Mouse (Mus musculus) heart, postnatal 0 days (tissue): ENCODE data around the gene Khdc1b. TPM values are rescaled to one million over a fixed set of nuclear protein-coding genes. Genes with fewer than 3 reads are reported as not detected.
"Not testable (repeated sequence)": the region's sequence is repeated elsewhere in the genome, so short reads cannot be mapped to it uniquely, and the experiment has no call there.

Source experiments
- ATAC-seq: fragments of 200-750 bp; cut with Nextera tagmentation; 2 replicates; pipeline ENCODE4 v1.8.0; 2017; ENCODE audit warnings: low read depth, moderate number of reproducible peaks, moderate library complexity; ENCODE audit not compliant: insufficient read depth
- DNase-seq: peaks from one replicate; pipeline ENCODE4 v3.0.0-alpha.2; 2016; ENCODE audit warnings: low spot score
- H3K27ac ChIP-seq: fragments of 300-500 bp; sonication (generic); 2 replicates; pipeline ENCODE4 v1.5.1; 2014; ENCODE audit warnings: low read depth, mild to moderate bottlenecking
- H3K27me3 ChIP-seq: fragments of 300-500 bp; sonication (generic); 2 replicates; pipeline ENCODE4 v1.6.1; 2014; ENCODE audit warnings: low read length, mixed read lengths; ENCODE audit not compliant: control insufficient read depth, insufficient read depth
- H3K36me3 ChIP-seq: fragments of 300-500 bp; sonication (generic); replicated peaks from 2 replicates; pipeline ENCODE4 v1.6.1; 2014; ENCODE audit warnings: low read length, mixed read lengths; ENCODE audit not compliant: control insufficient read depth, insufficient read depth
- H3K4me1 ChIP-seq: fragments of 300-500 bp; sonication (generic); 2 replicates; pipeline ENCODE4 v1.6.1; 2014; ENCODE audit warnings: antibody characterized with exemption; ENCODE audit not compliant: control insufficient read depth, insufficient read depth
- H3K4me2 ChIP-seq: fragments of 300-500 bp; sonication (generic); 2 replicates; pipeline ENCODE4 v1.6.1; 2014; ENCODE audit warnings: low read depth, mild to moderate bottlenecking, low read length, moderate library complexity
- H3K4me3 ChIP-seq: fragments of 300-500 bp; sonication (generic); 2 replicates; pipeline ENCODE4 v1.5.1; 2014; ENCODE audit warnings: low read depth, low read length
- H3K9ac ChIP-seq: fragments of 300-500 bp; sonication (generic); replicated peaks from 2 replicates; pipeline ENCODE4 v1.6.1; 2014; ENCODE audit warnings: low read depth, low read length, mixed read lengths
- H3K9me3 ChIP-seq: fragments of 300-500 bp; sonication (generic); replicated peaks from 2 replicates; pipeline ENCODE4 v1.6.1; 2016; ENCODE audit warnings: low read length; ENCODE audit not compliant: control insufficient read depth
- CTCF ChIP-seq: IDR thresholded peaks from 2 replicates; pipeline ENCODE4 v1.5.1; 2016; ENCODE audit warnings: antibody characterized with exemption, control low read depth, low read depth
- EP300 ChIP-seq: IDR thresholded peaks from 2 replicates; pipeline ENCODE4 v1.6.1; 2016; ENCODE audit warnings: antibody characterized with exemption, low read depth
- WGBS: fragments of 180-500 bp; shearing (Covaris S2); extraction: QIAGEN DNeasy Blood & Tissue Kit; methylation state at CpG from one replicate; pipeline ENCODE4 v1.1.7; 2014; 5-methylcytosine and 5-hydroxymethylcytosine counted together
- polyA plus RNA-seq: library from polyadenylated mRNA; unstranded; fragments of >200 nt; fragmentation: Nextera tagmentation; extraction: Ambion mirVana; gene quantifications from 2 replicates; pipeline ENCODE4 v1.2.1, GENCODE M21; 2015
- total RNA-seq: library from RNA; depleted of rRNA; stranded (reverse); fragments of >200 nt; gene quantifications from 2 replicates; pipeline ENCODE4 v1.2.3, GENCODE M21; 2014; ENCODE audit warnings: low replicate concordance; rRNA removed

The Khdc1b gene
- total RNA-seq (not detected in 2 replicates), polyA plus RNA-seq (not detected in 2 replicates)

DNA sequence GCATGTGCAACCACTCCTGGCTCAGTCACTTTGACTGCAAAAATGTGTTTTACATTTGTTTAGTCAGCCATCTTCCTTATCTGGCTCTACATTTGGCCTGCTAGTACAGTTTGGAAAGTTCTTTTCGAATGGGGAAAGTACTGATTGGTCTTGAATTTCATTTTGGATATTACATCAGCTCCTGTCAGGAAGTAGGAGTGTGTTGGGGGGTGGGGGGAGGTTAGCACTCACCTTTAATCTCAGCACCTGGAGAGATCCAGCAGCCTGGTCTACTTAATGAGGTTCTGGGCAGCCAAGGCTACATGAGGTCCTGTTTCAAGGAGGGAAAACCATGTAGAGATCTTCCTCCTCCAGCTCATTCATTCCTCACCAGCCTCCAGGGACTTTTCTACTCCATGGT is at the start of gene Khdc1b:
Khdc1b (plus strand) TSS at position 301 of the 400 bp plus-strand sequence.
- H3K27me3 ChIP-seq, result no peaks in the 10 kb centered on the region
- H3K36me3 ChIP-seq, result no peaks in the 10 kb centered on the region
- DNase-seq (no peak), ATAC-seq (no peak)
- no peak within 1 kb of the TSS for H3K27ac ChIP-seq
- H3K9ac ChIP-seq, result no peak within 1 kb of the TSS
- H3K4me1 ChIP-seq, result no peaks in the 10 kb centered on the region
- WGBS, result 79% methylated on average over 1 of the region's 1 CpGs
- TF ChIP-seq EP300, result no peak
- no peak for TF ChIP-seq CTCF
- H3K4me3 ChIP-seq, result no peak within 1 kb of the TSS
- H3K4me2 ChIP-seq, result no peak within 1 kb of the TSS
- no peaks in the 10 kb centered on the region for H3K9me3 ChIP-seq

DNA sequence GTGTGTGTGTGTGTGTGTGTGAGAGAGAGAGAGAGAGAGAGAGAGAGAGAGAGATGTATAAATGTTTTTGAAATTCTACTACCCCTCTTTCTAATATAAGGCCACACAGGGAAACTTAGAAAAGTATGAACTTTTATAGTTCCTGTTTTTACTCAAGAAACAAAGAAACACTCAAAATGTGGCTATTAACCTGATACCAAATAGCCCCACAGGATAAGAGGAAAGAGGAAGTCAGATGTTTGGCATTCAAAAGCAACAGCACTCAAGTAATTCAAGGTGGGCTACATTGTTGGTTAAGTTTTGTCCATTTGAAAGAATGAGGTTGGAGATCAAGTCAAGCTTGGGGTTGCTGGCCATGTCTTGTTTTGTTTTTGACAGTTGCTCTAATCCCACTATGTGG is 47.5 kb upstream of the Khdc1b start:
- TF ChIP-seq EP300 (no peak), CTCF (no peak)
- Histone ChIP-seq H3K27me3 (no peaks in the 10 kb centered on the region), H3K4me2 (no peak overlapping the region), H3K4me1 (no peaks in the 10 kb centered on the region), H3K9me3 (no peaks in the 10 kb centered on the region), H3K27ac (no peak overlapping the region), H3K9ac (no peak overlapping the region), H3K36me3 (no peaks in the 10 kb centered on the region), H3K4me3 (no peak overlapping the region)
- ATAC-seq (no peak), DNase-seq (no peak)

DNA sequence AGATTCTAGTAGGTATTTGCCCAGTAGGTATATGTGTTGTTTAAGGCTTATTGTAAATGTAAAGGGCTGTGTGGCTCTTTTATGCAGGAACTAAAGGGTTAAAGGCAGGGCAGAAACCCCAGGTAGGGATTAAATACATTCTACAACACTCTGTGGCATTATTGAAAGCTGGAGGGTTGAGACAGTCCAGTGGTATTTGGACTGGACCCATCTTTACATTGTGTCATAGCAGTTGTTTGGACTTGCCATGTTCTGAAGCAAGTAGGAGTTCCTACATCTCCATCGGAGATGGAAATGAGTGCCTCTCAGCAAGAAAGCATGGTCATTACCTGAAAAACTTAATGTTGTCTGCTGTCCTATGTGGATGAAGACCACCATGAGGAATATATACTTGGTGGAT is 42.6 kb upstream of the Khdc1b start:
- no peak overlapping the region for H3K4me2 ChIP-seq
- no peak overlapping the region for H3K9ac ChIP-seq
- H3K9me3 ChIP-seq, result no peaks in the 10 kb centered on the region
- no peak for TF ChIP-seq CTCF
- no peak for TF ChIP-seq EP300
- no peaks in the 10 kb centered on the region for H3K36me3 ChIP-seq
- no peak overlapping the region for H3K27ac ChIP-seq
- no peaks in the 10 kb centered on the region for H3K27me3 ChIP-seq
- 94% methylated on average over 1 of the region's 1 CpGs for WGBS
- no peak overlapping the region for H3K4me3 ChIP-seq
- no peaks in the 10 kb centered on the region for H3K4me1 ChIP-seq
- ATAC-seq, result no peak
- no peak for DNase-seq

DNA sequence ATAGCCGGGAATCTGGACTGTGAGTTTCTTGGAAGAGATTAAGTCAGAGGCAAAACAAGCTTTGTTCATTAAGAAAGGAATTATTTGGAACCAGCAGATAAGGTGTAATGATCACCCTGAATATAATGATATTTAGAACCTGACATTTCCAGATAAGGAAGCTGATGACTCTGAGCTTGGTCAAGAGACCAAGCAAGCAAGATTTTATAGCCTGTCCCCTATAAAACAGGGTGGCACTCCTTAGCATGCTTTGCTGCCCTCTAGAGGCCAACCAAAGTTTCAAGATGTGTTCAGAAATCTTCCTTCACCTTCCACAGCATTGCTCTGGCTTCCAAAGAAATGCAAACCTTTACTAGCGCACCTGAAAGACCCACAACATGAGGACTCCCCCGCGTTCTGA is 39.1 kb upstream of the Khdc1b start:
- Histone ChIP-seq H3K4me2 (no peak overlapping the region), H3K27ac (no peak overlapping the region), H3K9ac (no peak overlapping the region), H3K4me3 (no peak overlapping the region), H3K27me3 (no peaks in the 10 kb centered on the region), H3K9me3 (no peaks in the 10 kb centered on the region), H3K36me3 (no peaks in the 10 kb centered on the region), H3K4me1 (no peaks in the 10 kb centered on the region)
- ATAC-seq (no peak), DNase-seq (no peak)
- TF ChIP-seq EP300 (no peak), CTCF (peak; percentile 68)
- 61% methylated on average over 4 of the region's 4 CpGs for WGBS

DNA sequence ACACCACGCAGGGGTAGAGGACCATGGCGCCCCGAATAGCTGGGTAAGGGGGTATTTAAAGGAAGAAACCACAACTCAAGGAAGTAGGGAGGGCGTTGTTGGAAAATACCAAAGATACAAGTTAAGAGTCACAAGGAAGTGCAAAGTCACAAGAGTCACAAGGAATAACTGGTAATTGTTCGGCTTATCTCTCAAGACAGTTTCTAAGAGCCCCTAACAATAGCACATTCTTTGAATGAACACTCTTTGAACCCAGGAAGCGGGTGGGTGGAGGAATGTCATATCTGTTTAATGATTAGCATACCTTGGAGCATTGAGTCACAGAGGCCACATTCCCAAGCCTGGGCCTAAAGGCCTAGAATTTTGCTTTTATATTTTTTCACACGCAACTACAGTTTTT is 38.6 kb upstream of the Khdc1b start:
- DNase-seq, H3K4me3 ChIP-seq, H3K27me3 ChIP-seq, H3K27ac ChIP-seq, H3K4me2 ChIP-seq, H3K9me3 ChIP-seq, H3K4me1 ChIP-seq, ATAC-seq, H3K9ac ChIP-seq, H3K36me3 ChIP-seq: not testable (repeated sequence)
- WGBS, result 69% methylated on average over 7 of the region's 7 CpGs

DNA sequence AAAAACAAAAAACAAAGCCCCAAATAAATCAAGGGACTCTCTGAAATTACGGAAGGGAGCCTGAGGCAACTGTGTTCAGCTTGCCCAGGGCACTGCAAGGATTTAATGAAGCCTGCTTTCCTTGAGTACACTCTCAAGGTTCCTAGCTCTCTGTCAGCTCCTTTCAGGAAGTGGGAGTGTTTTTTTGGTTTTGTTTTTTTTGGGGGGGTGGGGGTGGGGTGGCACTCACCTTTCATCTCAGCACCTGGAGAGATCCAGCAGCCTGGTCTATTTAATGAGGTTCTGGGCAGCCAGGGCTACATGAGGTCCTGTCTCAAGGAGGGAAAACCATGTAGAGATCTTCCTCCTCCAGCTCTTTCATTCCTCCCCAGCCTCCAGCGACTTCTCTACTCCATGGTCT is 34.0 kb upstream of the Khdc1b start, which contains the start of gene Khdc1a:
Khdc1a (plus strand) TSS at position 301 of the 400 bp plus-strand sequence.
- no peaks in the 10 kb centered on the region for H3K27me3 ChIP-seq
- no peaks in the 10 kb centered on the region for H3K9me3 ChIP-seq
- 72% methylated on average over 2 of the region's 2 CpGs for WGBS
- no peak within 1 kb of the TSS for H3K27ac ChIP-seq
- H3K4me3 ChIP-seq, result no peak within 1 kb of the TSS
- no peak for ATAC-seq
- no peak for TF ChIP-seq EP300
- no peak for TF ChIP-seq CTCF
- no peak within 1 kb of the TSS for H3K4me2 ChIP-seq
- H3K4me1 ChIP-seq, result no peaks in the 10 kb centered on the region
- no peak within 1 kb of the TSS for H3K9ac ChIP-seq
- DNase-seq, result no peak
- H3K36me3 ChIP-seq, result no peaks in the 10 kb centered on the region

DNA sequence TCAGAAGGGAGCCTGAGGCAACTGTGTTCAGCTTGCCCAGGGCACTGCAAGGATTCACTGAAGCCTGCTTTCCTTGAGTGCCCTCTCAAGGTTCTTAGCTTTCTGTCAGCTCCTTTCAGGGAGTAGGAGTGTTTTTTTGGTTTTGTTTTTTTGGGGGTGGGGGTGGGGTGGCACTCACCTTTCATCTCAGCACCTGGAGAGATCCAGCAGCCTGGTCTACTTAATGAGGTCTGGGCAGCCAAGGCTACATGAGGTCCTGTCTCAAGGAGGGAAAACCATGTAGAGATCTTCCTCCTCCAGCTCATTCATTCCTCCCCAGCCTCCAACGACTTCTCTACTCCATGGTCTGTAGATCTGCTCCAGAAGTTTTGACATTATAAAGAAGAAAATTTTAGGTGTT is 15.3 kb upstream of the Khdc1b start, which contains the start of gene Khdc1c:
Khdc1c (plus strand) TSS at position 301 of the 400 bp plus-strand sequence.
- not testable (repeated sequence) for H3K9ac ChIP-seq, H3K4me2 ChIP-seq, H3K4me1 ChIP-seq, H3K27me3 ChIP-seq, H3K27ac ChIP-seq, H3K36me3 ChIP-seq, H3K4me3 ChIP-seq, DNase-seq, ATAC-seq, H3K9me3 ChIP-seq
- 53% methylated on average over 1 of the region's 1 CpGs for WGBS
